Mouse (Mus musculus): ENCODE data around the gene Rhoq.

Rhoq gene

GRCm38 (mm10) chr17:86962894-86963585 is at the start of gene Rhoq:
TSS of gene Rhoq (plus strand) at chr17:86963082.
- in situ Hi-C loops (cut with MboI, MseI): no loop called here

GRCm38 (mm10) chr17:86915540-86915939 is 47.3 kb upstream of the Rhoq start:
- in situ Hi-C loops (cut with MboI, MseI): loop anchor here (5.0 kb wide), 2 partner anchors 127 to 337 kb away; no protein-coding TSS in a partner anchor

GRCm38 (mm10) chr17:86917048-86917447 is 45.8 kb upstream of the Rhoq start, which contains the start of gene Tmem247:
TSS of gene Tmem247 (plus strand) at chr17:86917348.
- in situ Hi-C loops (cut with MboI, MseI): loop anchor here (5.0 kb wide), 2 partner anchors 125 to 335 kb away; no protein-coding TSS in a partner anchor

- in situ Hi-C loops (cut with MboI, MseI): loop anchor here (5.0 kb wide), 2 partner anchors 124 to 334 kb away; no protein-coding TSS in a partner anchor
Observed at GRCm38 (mm10) chr17:86918786-86919185, 44.1 kb upstream of the Rhoq start.

GRCm38 (mm10) chr17:86919729-86920128 is 43.2 kb upstream of the Rhoq start:
- in situ Hi-C loops (cut with MboI, MseI): loop anchor here (5.0 kb wide), 2 partner anchors 123 to 333 kb away; no protein-coding TSS in a partner anchor

GRCm38 (mm10) chr17:86924679-86925078 is 38.2 kb upstream of the Rhoq start:
- in situ Hi-C loops (cut with MboI, MseI): no loop called here

GRCm38 (mm10) chr17:86926836-86927235 is 36.0 kb upstream of the Rhoq start:
- in situ Hi-C loops (cut with MboI, MseI): no loop called here

- in situ Hi-C loops (cut with MboI, MseI): no loop called here
Observed at GRCm38 (mm10) chr17:86929355-86929754, 33.5 kb upstream of the Rhoq start.

GRCm38 (mm10) chr17:86929981-86930380 is 32.9 kb upstream of the Rhoq start:
- in situ Hi-C loops (cut with MboI, MseI): no loop called here

GRCm38 (mm10) chr17:86932896-86933295 is 30.0 kb upstream of the Rhoq start:
- in situ Hi-C loops (cut with MboI, MseI): no loop called here

GRCm38 (mm10) chr17:86937064-86937463 is 25.8 kb upstream of the Rhoq start:
- in situ Hi-C loops (cut with MboI, MseI): no loop called here

- in situ Hi-C loops (cut with MboI, MseI): no loop called here
Observed at GRCm38 (mm10) chr17:86937497-86938155, 25.3 kb upstream of the Rhoq start.

- in situ Hi-C loops (cut with MboI, MseI): no loop called here
Observed at GRCm38 (mm10) chr17:86938683-86939082, 24.2 kb upstream of the Rhoq start.

GRCm38 (mm10) chr17:86942112-86942511 is 20.8 kb upstream of the Rhoq start:
- in situ Hi-C loops (cut with MboI, MseI): no loop called here

- in situ Hi-C loops (cut with MboI, MseI): no loop called here
Observed at GRCm38 (mm10) chr17:86943158-86943557, 19.7 kb upstream of the Rhoq start.

GRCm38 (mm10) chr17:86946078-86946477 is 16.8 kb upstream of the Rhoq start:
- in situ Hi-C loops (cut with MboI, MseI): no loop called here

- in situ Hi-C loops (cut with MboI, MseI): no loop called here
Observed at GRCm38 (mm10) chr17:86947840-86948796, 14.8 kb upstream of the Rhoq start, which contains the start of gene Atp6v1e2. TSS of gene Atp6v1e2 (minus strand) at chr17:86947897.

- in situ Hi-C loops (cut with MboI, MseI): no loop called here
Observed at GRCm38 (mm10) chr17:86948801-86949200, 14.1 kb upstream of the Rhoq start.

GRCm38 (mm10) chr17:86957239-86957638 is 5.6 kb upstream of the Rhoq start:
- in situ Hi-C loops (cut with MboI, MseI): no loop called here

- in situ Hi-C loops (cut with MboI, MseI): no loop called here
Observed at GRCm38 (mm10) chr17:86957968-86958367, 4.9 kb upstream of the Rhoq start.

GRCm38 (mm10) chr17:86961301-86961841 is 1.5 kb upstream of the Rhoq start:
- in situ Hi-C loops (cut with MboI, MseI): no loop called here

Measured in T-helper 2 cell (primary cell).